Mouse (Mus musculus) splenic B cell, adult 2 months (primary cell): ENCODE results near the gene Gm14214.
A peak's percentile ranks its signal among the peaks of the same experiment; 100 is the strongest.

ENCODE experiments used
- DNase-seq: peaks from one replicate; pipeline ENCODE4 v3.0.0-alpha.2; 2011; ENCODE audit warnings: low read depth, low spot score
- H3K27me3 ChIP-seq: 2 replicates; pipeline ENCODE4 v1.6.1; 2012; ENCODE audit warnings: mild to moderate bottlenecking, low read length, moderate library complexity, mixed read lengths; ENCODE audit not compliant: control insufficient read depth, poor library complexity, insufficient read depth, severe bottlenecking
- H3K36me3 ChIP-seq: 2 replicates; pipeline ENCODE4 v1.6.1; 2012; ENCODE audit warnings: mild to moderate bottlenecking, low read length, moderate library complexity, mixed read lengths; ENCODE audit not compliant: control insufficient read depth, poor library complexity, insufficient read depth, severe bottlenecking

The Gm14214 gene

GRCm38 (mm10) chr2:154786776-154787175 is 16.9 kb upstream of the Gm14214 start:
- no peaks in the 10 kb centered on the region for H3K27me3 ChIP-seq
- DNase-seq, result no peak

DNA sequence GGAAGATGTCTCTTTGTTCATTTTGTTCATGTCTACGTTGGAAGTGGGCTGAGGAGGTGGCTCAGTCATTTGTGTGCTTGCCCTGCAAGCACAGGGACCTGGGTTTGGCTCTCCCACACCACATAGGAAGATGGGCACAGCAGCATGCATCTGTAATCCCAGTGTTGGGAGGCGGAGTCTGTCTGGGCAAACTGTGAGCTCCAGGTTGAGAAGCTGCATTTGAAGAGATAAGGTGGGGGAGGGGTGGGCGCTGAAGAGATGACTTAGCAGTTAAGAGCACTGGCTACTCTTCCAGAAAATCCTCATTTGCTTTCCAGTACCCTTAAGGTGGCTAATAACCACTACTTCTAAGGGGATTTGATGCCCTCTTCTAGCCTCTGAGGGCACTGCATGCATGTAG is 16.4 kb upstream of the Gm14214 start:
- Histone ChIP-seq H3K27me3 (no peaks in the 10 kb centered on the region), H3K36me3 (no peaks in the 10 kb centered on the region)
- DNase-seq, result no peak

More at GRCm38 (mm10) chr2:154786776-154787175, 16.9 kb upstream of the Gm14214 start:
- H3K36me3 ChIP-seq, result no peaks in the 10 kb centered on the region

DNA sequence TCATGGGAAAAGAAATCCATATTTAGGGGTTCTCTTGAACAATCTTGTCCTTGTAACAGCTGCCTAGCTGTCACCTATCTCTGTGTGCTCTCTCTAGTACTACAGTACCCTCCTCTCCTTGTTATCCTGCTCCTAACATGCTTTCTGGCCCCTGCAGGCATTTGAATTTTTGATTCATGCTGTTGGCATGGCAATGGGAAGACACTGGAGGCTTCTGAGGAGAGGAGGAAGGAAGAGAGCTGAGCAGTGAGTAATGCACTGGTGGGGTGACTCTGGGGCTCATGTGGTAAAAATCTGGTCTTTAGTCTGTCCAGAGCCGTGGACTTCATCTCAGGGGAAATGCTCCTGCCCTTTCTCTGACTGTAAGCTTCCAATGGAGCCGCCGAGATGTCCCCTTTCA is 15.5 kb upstream of the Gm14214 start:
- no peak for DNase-seq
- Histone ChIP-seq H3K36me3 (no peaks in the 10 kb centered on the region), H3K27me3 (no peaks in the 10 kb centered on the region)

DNA sequence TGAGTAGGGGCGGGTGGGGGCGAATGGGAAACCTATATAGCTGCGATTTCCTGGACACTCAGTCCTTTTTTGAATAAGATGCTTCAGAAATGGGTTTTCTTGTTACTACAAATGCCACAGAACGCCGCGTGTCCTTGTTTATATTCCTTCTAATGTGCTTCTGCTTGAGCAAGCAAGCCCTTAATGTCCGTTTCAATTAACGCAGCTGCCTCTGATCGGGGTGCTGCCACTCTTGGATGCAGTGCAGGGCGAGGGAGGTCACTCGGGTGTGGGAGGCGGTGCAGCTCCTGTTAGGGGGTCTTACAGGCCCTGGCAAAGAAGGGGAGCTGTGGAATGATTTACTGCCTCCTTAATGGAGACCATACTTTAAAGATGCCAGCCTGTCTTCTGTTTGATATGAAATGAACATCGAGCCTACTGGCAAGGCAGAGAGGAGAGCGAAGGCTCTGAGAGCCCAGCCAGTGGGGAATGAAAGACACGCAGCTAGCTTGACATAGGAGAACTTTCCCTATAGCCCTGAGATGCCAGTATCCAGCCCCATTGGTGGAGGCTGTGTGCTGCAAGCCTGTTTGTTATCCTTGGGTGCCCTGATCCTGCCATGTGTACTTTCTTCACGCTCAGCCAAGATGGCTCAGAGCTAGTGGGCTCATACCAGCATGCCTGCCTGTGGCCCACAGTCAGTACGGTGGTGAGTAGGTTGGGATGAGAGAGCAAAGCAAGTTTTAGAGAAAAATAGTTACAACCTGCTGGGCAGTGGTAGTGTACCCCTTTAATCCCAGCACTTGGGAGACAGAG is 13.2 kb upstream of the Gm14214 start:
- Histone ChIP-seq H3K36me3 (no peaks in the 10 kb centered on the region), H3K27me3 (no peaks in the 10 kb centered on the region)
- DNase-seq, result no peak

- DNase-seq, result no peak
- Histone ChIP-seq H3K36me3 (no peaks in the 10 kb centered on the region), H3K27me3 (no peaks in the 10 kb centered on the region)
Observed at GRCm38 (mm10) chr2:154782361-154782760, 12.5 kb upstream of the Gm14214 start.

- no peaks in the 10 kb centered on the region for H3K36me3 ChIP-seq
- DNase-seq, result no peak
Observed at GRCm38 (mm10) chr2:154779648-154780047, 9.8 kb upstream of the Gm14214 start.

DNA sequence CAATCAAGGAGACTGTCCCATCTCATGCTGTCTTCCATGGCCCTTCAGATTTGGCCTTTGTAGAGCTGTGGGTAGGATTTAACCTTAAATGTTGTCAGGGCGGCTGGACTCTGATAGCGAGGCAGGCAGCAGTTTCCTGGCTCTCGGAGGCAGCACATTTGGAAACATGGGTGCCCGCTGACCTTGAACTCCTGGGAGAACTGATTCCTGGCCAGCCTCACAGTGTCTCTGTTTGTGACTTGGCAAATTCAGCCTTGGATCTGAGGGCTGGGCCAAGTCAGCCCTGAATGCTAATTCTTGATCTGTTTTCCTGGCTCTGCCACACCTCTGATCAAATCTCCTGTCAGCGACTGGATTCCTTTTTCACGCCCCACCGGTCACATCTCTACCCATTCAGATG is 6.7 kb upstream of the Gm14214 start:
- no peaks in the 10 kb centered on the region for H3K27me3 ChIP-seq
- no peaks in the 10 kb centered on the region for H3K36me3 ChIP-seq
- no peak for DNase-seq

More at GRCm38 (mm10) chr2:154779648-154780047, 9.8 kb upstream of the Gm14214 start:
- H3K27me3 ChIP-seq, result no peaks in the 10 kb centered on the region

DNA sequence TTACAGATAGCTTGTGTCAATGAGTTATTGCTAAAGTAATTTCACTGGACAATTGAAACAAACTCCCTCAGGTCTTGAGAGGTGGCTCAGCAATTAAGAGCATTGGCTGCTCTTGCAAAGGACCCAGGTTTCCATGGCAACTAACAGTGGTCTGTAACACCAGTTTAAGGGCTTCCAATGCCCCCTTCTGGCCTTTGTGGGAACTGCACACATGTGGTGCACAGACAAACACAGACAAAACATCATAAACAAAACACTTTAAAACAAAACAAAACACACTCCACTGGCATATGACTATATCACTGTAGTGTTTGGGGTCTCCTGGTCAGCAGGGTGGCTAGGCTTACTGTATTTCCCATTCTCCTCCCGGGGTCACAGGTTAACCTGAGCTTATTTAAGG is 4.2 kb upstream of the Gm14214 start:
- Histone ChIP-seq H3K36me3 (no peaks in the 10 kb centered on the region), H3K27me3 (no peaks in the 10 kb centered on the region)
- DNase-seq, result peak; percentile 51

- Histone ChIP-seq H3K36me3 (no peaks in the 10 kb centered on the region), H3K27me3 (no peaks in the 10 kb centered on the region)
- no peak for DNase-seq
Observed at GRCm38 (mm10) chr2:154771604-154772003, 1.8 kb upstream of the Gm14214 start.

GRCm38 (mm10) chr2:154767051-154767450 is 2.8 kb downstream of the Gm14214 start:
- no peak for DNase-seq
- Histone ChIP-seq H3K36me3 (no peaks in the 10 kb centered on the region), H3K27me3 (no peaks in the 10 kb centered on the region)

DNA sequence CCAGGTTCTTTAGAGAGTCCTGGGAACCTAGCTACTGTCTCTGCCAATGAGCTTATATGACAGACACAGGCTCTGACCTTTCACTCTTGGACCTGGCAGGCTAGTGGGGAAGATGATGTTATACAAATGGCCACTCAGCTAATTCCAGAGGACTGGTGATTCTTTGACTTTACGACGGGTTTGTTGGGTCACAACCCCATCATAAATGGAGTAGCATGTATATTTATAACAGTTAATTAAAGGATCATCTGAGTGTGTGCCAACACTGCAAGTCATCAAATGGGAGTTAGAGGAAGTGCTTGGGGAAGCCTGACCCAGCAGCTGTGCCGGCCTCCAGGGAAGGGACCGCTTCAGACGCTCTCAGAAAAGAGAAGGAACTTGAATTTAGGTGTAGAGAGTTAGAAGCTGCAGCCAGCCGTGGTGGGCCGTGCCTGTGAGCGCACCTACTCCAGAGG is 4.2 kb downstream of the Gm14214 start:
- Histone ChIP-seq H3K27me3 (no peaks in the 10 kb centered on the region), H3K36me3 (no peaks in the 10 kb centered on the region)
- peak; percentile 12 for DNase-seq

- DNase-seq, result no peak
- no peaks in the 10 kb centered on the region for H3K27me3 ChIP-seq
Observed at GRCm38 (mm10) chr2:154764828-154765497, 4.9 kb downstream of the Gm14214 start.

GRCm38 (mm10) chr2:154763226-154763625 is 6.6 kb downstream of the Gm14214 start:
- H3K27me3 ChIP-seq, result no peaks in the 10 kb centered on the region
- DNase-seq, result no peak
- H3K36me3 ChIP-seq, result no peaks in the 10 kb centered on the region

More at GRCm38 (mm10) chr2:154764828-154765497, 4.9 kb downstream of the Gm14214 start:
- H3K36me3 ChIP-seq, result no peaks in the 10 kb centered on the region

GRCm38 (mm10) chr2:154758454-154758853 is 11.4 kb downstream of the Gm14214 start:
- H3K27me3 ChIP-seq, result no peaks in the 10 kb centered on the region

DNA sequence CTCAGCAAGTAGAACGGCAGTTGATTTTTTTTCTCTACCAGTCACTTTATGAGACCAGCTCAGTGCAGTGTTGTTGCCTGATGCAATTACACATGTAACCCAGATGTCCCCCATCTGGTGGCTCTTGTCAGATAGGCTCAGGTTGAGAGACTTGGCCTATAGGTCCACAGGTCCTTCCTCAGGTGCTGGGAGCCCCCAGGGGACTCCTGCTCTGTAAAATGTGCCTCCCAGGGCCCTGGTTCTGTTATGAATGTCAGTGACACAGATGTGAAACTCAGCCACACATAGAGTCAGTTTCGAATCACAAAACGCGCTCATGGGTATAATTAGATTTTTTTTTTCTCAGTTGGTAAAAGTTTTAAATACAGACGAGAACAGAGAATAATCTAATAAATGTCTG is 12.1 kb downstream of the Gm14214 start:
- Histone ChIP-seq H3K36me3 (no peaks in the 10 kb centered on the region), H3K27me3 (no peaks in the 10 kb centered on the region)
- DNase-seq, result peak; percentile 48

More at GRCm38 (mm10) chr2:154758454-154758853, 11.4 kb downstream of the Gm14214 start:
- no peak for DNase-seq
- no peaks in the 10 kb centered on the region for H3K36me3 ChIP-seq
